Mouse (Mus musculus) CH12.LX (cell line): ENCODE data around the gene Igsf8.

Experiments
- CTCF ChIP-seq, 2 experiments: IDR thresholded peaks in 1 of 2; conservative IDR thresholded peaks in 1 of 2; 2 replicates each; pipeline ENCODE4 v1.5.1; 2011 to 2012; ENCODE audit warnings: low read depth in 2 of 2, low read length in 2 of 2, improper control_type of control experiment in 1 of 2, inconsistent platforms in 1 of 2, mild to moderate bottlenecking in 1 of 2, moderate library complexity in 1 of 2
- POLR2A ChIP-seq: IDR thresholded peaks from 2 replicates; pipeline ENCODE4 v1.6.1; 2011; ENCODE audit warnings: low read depth, mild to moderate bottlenecking, improper control_type of control experiment, low read length

DNA sequence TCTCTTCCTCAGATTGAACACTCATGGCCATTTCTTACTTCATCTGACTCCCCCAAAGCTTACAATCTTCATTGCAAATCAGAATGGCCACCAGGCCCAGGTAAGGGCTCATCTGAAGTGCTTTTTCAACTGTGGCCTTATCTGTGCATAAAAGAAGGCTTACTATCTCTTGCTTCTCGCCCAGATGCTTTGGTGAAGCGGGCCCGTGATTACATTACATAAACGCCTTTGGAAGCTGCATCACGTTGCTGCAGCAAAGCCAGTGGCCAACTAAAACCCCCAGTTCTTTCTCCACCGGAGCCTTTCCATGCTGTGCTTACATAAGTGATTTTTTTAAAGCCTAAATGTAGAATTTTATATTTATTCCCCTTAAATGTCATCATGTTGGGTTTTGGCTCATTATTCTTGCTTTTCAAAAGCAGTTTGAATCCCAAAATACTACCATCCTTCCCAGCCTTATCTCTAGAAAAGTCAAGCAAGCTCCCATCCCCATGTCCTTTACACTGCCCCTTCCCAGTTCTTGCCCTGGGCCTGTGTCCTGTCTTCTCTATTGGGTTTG, 62.4 kb downstream of the Igsf8 start:
- TF ChIP-seq POLR2A (no peak), CTCF (conservative IDR thresholded peaks at IDR 0.05 in 1 of 2, IDR thresholded peaks at IDR 0.05 in 1 of 2; ENCODE audit: low read depth in 2 of 2, low read length in 2 of 2) (no peak)
